Mouse (Mus musculus): ENCODE data around the gene Slco4a1. TPM values are rescaled to one million over a fixed set of nuclear protein-coding genes. Genes with fewer than 3 reads are reported as not detected.

Gene Slco4a1
- polyA plus RNA-seq, 1 experiment from 2014 or later = 1.8 TPM

DNA sequence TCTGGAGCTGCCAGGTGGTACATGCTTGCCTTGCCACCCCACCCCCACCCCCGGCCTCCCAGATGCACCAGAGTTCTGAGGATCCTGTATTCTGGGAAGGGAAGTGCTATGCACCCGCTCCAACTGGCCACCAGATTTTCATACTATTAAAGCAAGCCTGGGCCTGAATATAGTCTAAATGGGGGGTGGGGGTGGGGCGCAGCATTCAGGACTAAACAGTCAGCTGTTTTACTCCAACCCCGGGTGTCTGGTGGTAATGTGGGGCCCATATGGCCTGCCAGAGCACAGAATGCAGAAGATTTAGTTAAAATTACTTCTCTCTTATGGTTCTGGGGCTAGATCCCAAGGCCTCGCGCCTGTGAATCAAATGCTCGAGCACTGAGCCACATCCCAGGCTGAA, 22.7 kb upstream of the Slco4a1 start:
- Histone ChIP-seq H3K36me3 (no peaks in the 10 kb centered on the region), H3K27ac (peak overlapping the region; percentile 38; the same call in 1 of the 2 replicates), H3K4me1 (peaks cover 47% of the 10 kb centered on the region), H3K9me3 (replicated peaks) (no peaks in the 10 kb centered on the region), H3K4me3 (no peak overlapping the region), H3K27me3 (ENCODE audit: low read depth, poor library complexity, severe bottlenecking) (no peaks in the 10 kb centered on the region)
- WGBS = 78% methylated on average over 7 of the region's 7 CpGs
- no peak for DNase-seq (ENCODE audit: low spot score)

DNA sequence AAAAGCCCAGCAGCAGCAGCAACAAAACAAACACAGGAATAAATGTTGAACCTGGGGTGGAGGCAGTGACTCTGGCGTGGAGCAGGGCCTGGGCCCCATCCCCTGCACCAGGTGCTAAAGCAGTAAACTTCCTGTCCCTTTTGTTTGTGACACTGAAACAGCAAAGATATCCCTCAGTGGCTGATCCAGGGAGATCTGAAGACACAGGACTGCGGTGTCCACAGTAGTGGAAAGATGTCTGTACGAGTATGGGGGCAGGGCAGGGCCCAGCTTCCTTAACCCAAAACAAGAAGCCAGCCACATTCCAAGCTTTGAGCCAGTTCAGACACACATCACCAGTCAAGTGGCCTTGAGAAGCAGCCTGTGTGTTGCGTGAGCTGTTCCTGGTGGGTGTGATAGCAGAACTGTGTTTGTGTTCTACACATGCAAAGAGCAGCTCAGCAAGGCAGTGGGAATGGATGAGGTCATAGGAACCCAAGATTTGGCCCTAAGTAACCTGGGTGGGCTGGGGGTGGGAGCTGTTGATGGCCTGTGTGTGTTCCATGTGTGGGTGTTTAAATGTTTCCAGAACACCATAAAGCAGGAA, 20.6 kb upstream of the Slco4a1 start:
- Histone ChIP-seq H3K27ac (peak overlapping the region; percentile 27; the same call in 1 of the 2 replicates), H3K27me3 (ENCODE audit: low read depth, poor library complexity, severe bottlenecking) (no peaks in the 10 kb centered on the region), H3K9me3 (replicated peaks) (no peaks in the 10 kb centered on the region), H3K36me3 (no peaks in the 10 kb centered on the region), H3K4me3 (no peak overlapping the region), H3K4me1 (peaks cover 55% of the 10 kb centered on the region)
- 65% methylated on average over 4 of the region's 4 CpGs for WGBS
- no peak for DNase-seq (ENCODE audit: low spot score)

DNA sequence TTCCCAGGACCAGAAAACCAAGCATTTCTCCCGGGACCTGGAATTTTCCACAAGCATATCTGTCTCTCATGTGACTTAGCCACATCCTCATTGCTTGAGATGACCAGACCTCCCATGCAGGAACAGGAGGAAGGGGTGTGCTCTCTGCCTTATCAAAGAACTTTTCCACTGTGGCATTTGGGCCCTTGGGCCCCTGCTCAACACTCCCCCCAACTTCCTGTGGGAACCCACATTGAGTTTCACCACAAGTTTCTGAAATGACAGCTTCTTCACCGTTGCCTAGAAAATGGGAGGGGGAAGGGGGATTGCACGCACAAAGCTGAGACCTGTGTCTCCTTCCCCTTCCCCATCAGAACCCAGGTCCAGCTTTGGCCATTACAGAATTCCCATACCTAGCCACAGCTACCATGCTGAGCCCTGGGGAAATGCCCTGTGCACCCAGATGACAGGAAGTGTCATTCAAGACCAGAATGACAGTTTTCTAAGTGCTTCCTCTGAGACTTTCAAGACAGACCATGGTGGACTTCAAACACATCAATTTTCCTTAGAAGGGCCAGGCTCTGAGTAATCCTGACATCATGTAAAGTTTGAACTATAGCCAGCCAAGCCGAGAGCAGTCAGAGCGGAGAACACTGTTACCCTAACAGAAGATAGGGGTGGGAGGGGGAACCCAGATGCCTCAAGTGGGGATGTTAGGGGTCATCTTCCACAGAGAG, 18.7 kb upstream of the Slco4a1 start:
- no peak for DNase-seq (ENCODE audit: low spot score)
- H3K4me1 ChIP-seq = peaks cover 69% of the 10 kb centered on the region
- 79% methylated on average over 5 of the region's 5 CpGs for WGBS

DNA sequence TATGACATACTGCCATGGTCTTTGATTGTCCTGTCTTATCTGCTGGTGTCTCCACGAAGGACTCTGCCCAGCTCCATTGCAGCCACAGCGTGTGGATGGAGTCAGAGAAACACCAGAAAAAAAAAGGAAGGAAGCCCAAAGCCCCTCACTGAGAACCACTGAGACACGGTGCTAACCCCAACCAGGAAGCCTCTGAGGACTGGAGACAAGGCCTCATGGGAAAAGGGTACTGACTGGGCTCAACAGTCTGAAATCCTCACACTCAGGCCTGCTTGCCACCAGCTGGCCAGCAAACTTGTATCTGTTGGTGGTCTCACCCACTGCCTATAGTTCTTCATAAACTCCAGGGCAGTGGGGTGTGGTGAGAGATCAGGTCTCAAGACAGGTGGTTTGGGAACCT, 16.3 kb upstream of the Slco4a1 start:
- WGBS = 85% methylated on average over 3 of the region's 3 CpGs
- no peaks in the 10 kb centered on the region for H3K9me3 ChIP-seq (replicated peaks)
- H3K27me3 ChIP-seq (ENCODE audit: low read depth, poor library complexity, severe bottlenecking) = 0 out of 2 replicates have a peak, but pooled peaks cover 3% of the 10 kb centered on the region
- no peak overlapping the region for H3K4me3 ChIP-seq
- no peaks in the 10 kb centered on the region for H3K36me3 ChIP-seq
- peak overlapping the region; percentile 36; the same call in 1 of the 2 replicates for H3K27ac ChIP-seq
- peaks cover 69% of the 10 kb centered on the region for H3K4me1 ChIP-seq
- DNase-seq (ENCODE audit: low spot score) = no peak

More for the DNA sequence above, 18.7 kb upstream of the Slco4a1 start:
- H3K27me3 ChIP-seq (ENCODE audit: low read depth, poor library complexity, severe bottlenecking) = no peaks in the 10 kb centered on the region
- H3K4me3 ChIP-seq = no peak overlapping the region
- H3K9me3 ChIP-seq (replicated peaks) = no peaks in the 10 kb centered on the region
- no peaks in the 10 kb centered on the region for H3K36me3 ChIP-seq
- H3K27ac ChIP-seq = peak overlapping the region; percentile 42; the same call in 1 of the 2 replicates

DNA sequence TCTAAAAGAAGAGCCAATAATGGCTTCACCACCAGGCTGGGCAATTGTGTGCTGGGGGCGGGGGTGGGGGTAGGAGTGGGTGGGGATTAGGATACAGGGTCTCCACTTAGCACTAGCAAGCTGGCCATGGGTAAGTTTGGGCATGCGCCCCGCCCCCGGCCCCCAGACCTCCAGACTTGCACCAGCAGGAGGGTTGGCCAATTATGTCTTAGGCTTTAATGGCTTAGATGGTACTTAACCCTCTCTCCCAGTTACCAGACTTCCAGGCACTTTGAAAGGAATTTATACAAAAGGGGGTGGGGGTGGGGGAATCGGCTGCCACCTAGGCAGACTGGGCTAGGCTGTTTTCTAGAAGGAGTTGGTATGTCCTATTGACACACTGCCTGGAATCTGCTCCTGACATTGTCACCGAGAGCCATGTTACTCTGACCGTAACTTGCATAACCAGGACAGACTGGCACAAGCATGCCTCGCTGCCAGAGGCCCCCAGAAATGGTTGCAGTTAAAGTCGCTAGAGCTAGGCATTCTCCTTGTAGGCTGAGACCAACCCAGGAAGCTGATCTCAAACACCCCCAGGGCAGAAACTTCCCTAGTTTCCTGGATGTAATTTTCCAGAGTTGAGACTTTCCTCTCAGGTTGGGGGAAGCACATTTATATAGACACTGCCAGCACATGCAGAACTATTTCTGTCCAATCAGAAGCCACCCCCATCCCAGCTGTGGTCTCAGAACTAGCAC, 15.3 kb upstream of the Slco4a1 start:
- no peak for DNase-seq (ENCODE audit: low spot score)

DNA sequence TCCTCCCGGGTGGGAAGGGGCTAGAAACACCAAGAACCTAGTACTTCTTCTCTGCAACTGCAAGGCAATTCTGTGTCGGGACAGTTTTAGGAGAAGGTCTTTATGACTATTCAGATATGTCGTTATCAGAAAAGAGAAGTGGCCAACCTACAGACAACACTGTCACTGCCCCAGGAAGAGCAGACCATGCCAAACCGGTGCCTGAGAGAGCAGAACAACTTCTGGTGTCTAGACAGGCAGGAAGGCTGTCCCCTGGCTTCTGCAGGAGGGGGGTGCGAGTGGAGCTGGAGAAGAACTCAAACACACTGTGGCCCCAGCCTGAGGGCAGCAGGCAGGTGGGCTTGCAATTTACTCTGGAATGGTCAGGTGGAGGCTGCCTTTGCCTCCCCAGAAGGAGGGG, 14.0 kb upstream of the Slco4a1 start:
- H3K9me3 ChIP-seq (replicated peaks) = no peaks in the 10 kb centered on the region
- H3K27me3 ChIP-seq (ENCODE audit: low read depth, poor library complexity, severe bottlenecking) = 0 out of 2 replicates have a peak, but pooled peaks cover 9% of the 10 kb centered on the region
- peaks cover 47% of the 10 kb centered on the region for H3K4me1 ChIP-seq
- DNase-seq (ENCODE audit: low spot score) = no peak
- no peak overlapping the region for H3K4me3 ChIP-seq
- H3K27ac ChIP-seq = peak overlapping the region; percentile 56
- H3K36me3 ChIP-seq = no peaks in the 10 kb centered on the region
- WGBS = 81% methylated on average over 5 of the region's 5 CpGs

More for the DNA sequence above, 15.3 kb upstream of the Slco4a1 start:
- no peaks in the 10 kb centered on the region for H3K36me3 ChIP-seq
- 57% methylated on average over 9 of the region's 9 CpGs for WGBS
- peak overlapping the region; percentile 56; the same call in 1 of the 2 replicates for H3K27ac ChIP-seq
- no peaks in the 10 kb centered on the region for H3K9me3 ChIP-seq (replicated peaks)
- H3K27me3 ChIP-seq (ENCODE audit: low read depth, poor library complexity, severe bottlenecking) = 0 out of 2 replicates have a peak, but pooled peaks cover 3% of the 10 kb centered on the region
- peaks cover 60% of the 10 kb centered on the region for H3K4me1 ChIP-seq
- H3K4me3 ChIP-seq = no peak overlapping the region

DNA sequence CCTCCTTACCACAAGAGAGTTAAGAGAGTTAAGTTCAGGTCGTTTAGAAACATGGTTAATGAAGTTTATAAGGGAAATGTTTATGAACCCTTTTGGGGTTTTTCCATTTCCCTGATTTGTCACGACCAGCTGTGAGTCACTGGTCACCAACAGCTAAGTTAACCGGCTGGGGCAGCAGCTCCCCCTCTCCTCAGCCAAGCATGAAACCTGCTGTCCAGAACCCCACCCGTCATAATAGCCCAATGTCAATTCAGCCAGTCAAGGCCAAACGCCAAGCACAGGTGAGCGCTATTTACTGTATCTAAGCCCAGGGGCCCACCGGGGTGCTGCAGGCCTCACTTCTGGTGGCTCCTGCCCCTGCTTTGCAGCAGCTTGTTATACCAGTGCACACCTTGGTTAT, 12.2 kb upstream of the Slco4a1 start:
- H3K4me1 ChIP-seq = peaks cover 43% of the 10 kb centered on the region
- no peak overlapping the region for H3K4me3 ChIP-seq
- WGBS = 68% methylated on average over 7 of the region's 7 CpGs
- no peaks in the 10 kb centered on the region for H3K9me3 ChIP-seq (replicated peaks)
- H3K27ac ChIP-seq = no peak overlapping the region
- no peaks in the 10 kb centered on the region for H3K36me3 ChIP-seq
- 0 out of 2 replicates have a peak, but pooled peaks cover 11% of the 10 kb centered on the region for H3K27me3 ChIP-seq (ENCODE audit: low read depth, poor library complexity, severe bottlenecking)
- DNase-seq (ENCODE audit: low spot score) = no peak

DNA sequence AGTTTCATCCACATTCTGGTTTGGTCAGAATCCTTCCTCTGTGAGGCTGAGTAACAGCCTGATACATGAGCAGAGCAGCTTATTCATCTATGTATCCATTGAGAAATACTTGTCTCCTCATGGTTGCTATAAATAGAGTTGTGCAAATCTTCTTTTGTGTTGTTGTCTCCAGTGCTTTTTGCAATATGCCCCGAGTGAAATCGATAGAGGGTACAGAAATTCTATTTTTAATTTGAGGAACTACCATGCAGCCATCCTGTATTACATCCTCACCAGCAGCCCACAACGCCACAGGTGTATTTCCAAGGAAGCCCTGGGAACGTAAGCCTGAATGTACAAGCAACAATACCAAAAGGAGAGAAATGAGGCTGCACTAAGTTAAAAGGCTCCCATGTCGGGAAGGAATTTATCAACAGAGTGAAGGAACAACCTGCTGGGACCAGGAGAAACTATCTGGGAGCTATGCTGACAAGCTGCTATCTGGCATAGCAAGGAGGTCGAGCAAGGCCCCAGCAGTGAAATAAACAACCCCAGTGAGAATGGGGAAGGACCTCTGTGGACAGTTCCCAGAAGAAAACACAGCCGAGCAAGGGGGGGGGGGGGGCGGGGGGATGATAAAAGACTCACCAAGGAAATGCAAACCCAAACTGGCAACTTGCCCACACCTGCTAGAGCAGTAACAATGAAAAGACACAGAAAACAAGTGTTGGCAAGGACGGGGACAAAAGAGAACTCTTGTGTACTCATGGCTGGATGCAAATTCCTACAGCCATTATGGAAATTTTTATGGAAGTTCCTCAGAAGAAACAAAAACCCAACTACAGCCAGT, 10.9 kb upstream of the Slco4a1 start:
- H3K4me1 ChIP-seq = peaks cover 38% of the 10 kb centered on the region
- 0 out of 2 replicates have a peak, but pooled peaks cover 11% of the 10 kb centered on the region for H3K27me3 ChIP-seq (ENCODE audit: low read depth, poor library complexity, severe bottlenecking)
- 51% methylated on average over 9 of the region's 9 CpGs for WGBS
- no peak overlapping the region for H3K4me3 ChIP-seq
- no peak for DNase-seq (ENCODE audit: low spot score)
- H3K27ac ChIP-seq = no peak overlapping the region
- no peaks in the 10 kb centered on the region for H3K9me3 ChIP-seq (replicated peaks)
- H3K36me3 ChIP-seq = no peaks in the 10 kb centered on the region

DNA sequence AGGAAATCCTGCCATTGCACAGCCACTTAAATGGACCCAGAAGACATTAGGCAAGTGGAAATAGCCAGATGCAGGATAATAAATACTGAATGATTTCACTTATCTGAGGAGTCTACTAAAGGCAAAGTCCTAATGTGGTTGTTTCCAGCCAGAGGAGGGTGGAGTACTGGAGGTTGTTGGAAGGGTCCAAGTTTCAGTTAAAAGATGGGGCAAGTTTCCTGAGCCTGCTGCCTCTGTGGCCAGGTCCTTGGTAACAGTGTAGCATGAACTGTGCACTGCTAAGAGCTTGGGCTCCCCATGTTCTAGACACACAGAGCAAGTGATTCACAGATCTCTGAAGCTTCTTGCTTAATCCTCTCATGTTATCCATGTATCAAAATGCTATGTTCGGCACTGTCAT, 10.1 kb upstream of the Slco4a1 start:
- H3K4me3 ChIP-seq = no peak overlapping the region
- no peak overlapping the region for H3K27ac ChIP-seq
- no peak for DNase-seq (ENCODE audit: low spot score)
- H3K27me3 ChIP-seq (ENCODE audit: low read depth, poor library complexity, severe bottlenecking) = 0 out of 2 replicates have a peak, but pooled peaks cover 11% of the 10 kb centered on the region
- WGBS = 93% methylated on average over 1 of the region's 1 CpGs
- H3K36me3 ChIP-seq = no peaks in the 10 kb centered on the region
- no peaks in the 10 kb centered on the region for H3K9me3 ChIP-seq (replicated peaks)
- H3K4me1 ChIP-seq = peaks cover 30% of the 10 kb centered on the region

DNA sequence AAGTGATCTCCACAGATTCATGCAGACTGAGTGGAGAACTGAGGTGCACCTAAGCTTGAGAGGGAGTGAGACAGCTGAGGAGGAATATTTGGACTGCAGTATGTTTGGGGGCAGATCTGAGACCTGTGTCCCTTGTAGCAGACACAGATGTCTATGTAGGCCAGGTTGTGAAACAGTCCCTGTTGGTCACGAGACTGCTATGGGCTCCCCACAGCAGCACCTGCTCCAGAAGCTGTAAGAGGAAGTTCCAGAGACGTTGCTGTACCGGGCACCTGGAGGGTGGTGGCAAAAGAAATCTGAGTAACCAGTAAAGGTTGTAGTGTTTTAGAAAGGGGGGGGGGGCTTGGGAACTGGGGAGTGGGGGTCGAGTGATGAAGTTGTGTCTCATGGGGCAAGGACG, 7.0 kb upstream of the Slco4a1 start:
- no peaks in the 10 kb centered on the region for H3K36me3 ChIP-seq
- no peak overlapping the region for H3K27ac ChIP-seq
- no peaks in the 10 kb centered on the region for H3K9me3 ChIP-seq (replicated peaks)
- H3K4me1 ChIP-seq = peaks cover 5% of the 10 kb centered on the region; the same call in 1 of the 2 replicates
- WGBS = 71% methylated on average over 5 of the region's 5 CpGs
- peaks cover 12% of the 10 kb centered on the region; the same call in 1 of the 2 replicates for H3K27me3 ChIP-seq (ENCODE audit: low read depth, poor library complexity, severe bottlenecking)
- no peak for DNase-seq (ENCODE audit: low spot score)
- no peak overlapping the region for H3K4me3 ChIP-seq

DNA sequence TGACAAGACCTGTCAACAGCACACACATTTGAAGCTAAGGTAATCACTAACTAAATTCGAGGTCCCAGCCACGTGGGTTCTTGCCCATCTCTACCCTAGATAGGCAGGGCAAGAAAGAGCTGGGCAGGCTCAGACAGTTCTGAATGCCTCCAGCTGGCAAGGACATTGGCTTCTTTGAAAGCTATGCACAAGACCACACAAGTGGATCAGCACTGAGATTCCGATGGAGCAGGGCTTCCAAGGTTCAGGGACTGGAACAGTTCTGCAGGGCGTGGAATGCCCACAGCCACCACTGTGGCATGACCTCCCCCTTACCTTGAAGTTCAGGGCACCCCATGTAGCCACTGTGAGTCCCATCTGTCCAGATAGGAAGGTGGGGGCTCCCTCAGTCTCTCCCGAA, 5.5 kb upstream of the Slco4a1 start:
- no peaks in the 10 kb centered on the region for H3K9me3 ChIP-seq (replicated peaks)
- no peaks in the 10 kb centered on the region for H3K36me3 ChIP-seq
- 85% methylated on average over 5 of the region's 5 CpGs for WGBS
- no peak overlapping the region for H3K4me3 ChIP-seq
- no peak for DNase-seq (ENCODE audit: low spot score)
- H3K4me1 ChIP-seq = peaks cover 1% of the 10 kb centered on the region
- peaks cover 24% of the 10 kb centered on the region for H3K27me3 ChIP-seq (ENCODE audit: low read depth, poor library complexity, severe bottlenecking)
- no peak overlapping the region for H3K27ac ChIP-seq

DNA sequence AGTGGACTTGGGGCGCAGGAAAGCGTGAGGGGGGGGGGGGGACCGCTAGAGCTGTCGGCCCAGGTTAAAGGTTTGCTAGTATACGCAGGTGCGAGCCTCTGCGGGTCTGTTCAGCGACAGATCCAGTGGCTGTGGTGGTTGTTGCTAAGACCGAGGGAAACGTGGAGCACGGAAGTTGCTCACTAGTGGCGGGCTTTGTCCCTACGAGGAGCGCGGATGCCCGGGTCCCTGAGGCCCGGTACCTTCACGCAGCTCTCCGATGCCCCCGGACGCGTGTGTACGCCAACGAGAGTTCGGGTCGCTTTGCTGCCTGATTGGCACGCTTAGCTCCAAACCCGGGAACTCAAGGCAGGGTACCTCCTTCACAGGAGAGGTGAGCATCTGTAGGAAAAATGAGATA, 660 bp downstream of the Slco4a1 start:
- H3K27ac ChIP-seq = peak overlapping the region; percentile 33; the same call in 1 of the 2 replicates
- under 1% methylated on average over 28 of the region's 28 CpGs for WGBS

More for the DNA sequence above, 660 bp downstream of the Slco4a1 start:
- H3K4me1 ChIP-seq = peaks cover 17% of the 10 kb centered on the region
- H3K9me3 ChIP-seq (replicated peaks) = no peaks in the 10 kb centered on the region
- DNase-seq (ENCODE audit: low spot score) = no peak
- no peaks in the 10 kb centered on the region for H3K36me3 ChIP-seq
- H3K4me3 ChIP-seq = peak overlapping the region; percentile 60
- H3K27me3 ChIP-seq (ENCODE audit: low read depth, poor library complexity, severe bottlenecking) = peaks cover 69% of the 10 kb centered on the region
